Mouse (Mus musculus): Measurements from ENCODE around the gene Prr19.
"Not testable (repeated sequence)": the region's sequence is repeated elsewhere in the genome, so short reads cannot be mapped to it uniquely, and the experiment has no call there.

Gene Prr19

DNA sequence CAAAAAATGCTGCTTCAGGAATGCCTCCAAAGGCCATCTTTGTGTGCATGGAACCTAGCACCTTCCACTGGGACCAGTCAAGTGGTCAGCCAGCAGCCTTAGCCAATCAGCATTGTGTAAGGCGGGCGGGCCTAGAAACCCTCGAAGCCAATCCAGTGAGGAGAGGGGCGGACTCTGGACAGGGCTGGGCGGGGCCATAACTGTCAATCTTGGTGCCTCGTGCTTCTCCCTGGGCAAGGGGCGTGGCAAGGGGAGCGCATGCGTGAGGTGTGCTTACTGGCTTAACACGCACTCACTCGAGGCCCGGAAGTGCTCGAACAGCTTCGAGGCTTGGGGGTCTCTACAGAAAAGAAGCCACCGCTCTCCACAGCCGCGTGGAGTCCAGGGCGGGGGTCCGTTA is at the start of gene Prr19:
Prr19 (plus strand) TSS at position 349 of the 400 bp plus-strand sequence.
- DNase-seq (ENCODE audit: low read depth, low spot score): no peak

DNA sequence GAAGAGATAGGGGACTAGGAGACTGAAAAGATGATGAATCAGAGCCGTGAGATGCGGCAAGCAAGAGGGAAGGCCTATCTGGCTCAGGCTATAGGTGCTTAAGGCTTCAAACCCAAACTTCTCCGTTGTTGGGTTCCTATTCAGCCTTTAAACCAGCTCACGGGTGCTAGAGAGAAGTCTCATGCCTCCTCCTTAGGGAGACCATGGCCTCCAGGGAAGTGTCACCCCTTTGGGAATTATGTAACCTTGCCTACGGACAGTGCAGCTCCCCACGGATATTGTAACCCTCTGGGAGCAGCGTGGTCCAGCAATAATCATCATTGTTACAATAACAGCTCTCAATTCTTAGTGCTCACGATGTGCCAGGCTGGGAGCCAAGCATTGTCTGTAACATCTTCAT is 49.4 kb upstream of the Prr19 start:
- no peak for DNase-seq (ENCODE audit: low read depth, low spot score)

DNA sequence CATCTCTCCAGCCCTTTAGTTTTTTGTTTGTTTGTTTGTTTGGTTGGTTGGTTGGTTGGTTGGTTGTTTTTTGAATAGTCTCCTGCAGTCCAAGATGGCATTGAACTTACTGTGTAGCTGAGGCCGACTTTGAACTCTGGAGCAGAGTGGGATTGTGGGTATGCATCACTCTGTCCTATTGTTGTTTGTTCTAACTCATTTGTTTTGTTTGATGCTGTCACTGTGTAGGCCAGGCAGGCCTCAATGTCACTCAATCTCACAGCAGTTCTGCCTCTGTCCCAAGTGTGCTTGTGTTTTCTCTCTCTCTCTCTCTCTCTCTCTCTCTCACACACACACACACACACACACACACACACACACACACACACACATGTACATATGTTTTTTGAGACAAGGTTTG is 39.3 kb upstream of the Prr19 start:
- no peak for DNase-seq (ENCODE audit: low read depth, low spot score)

DNA sequence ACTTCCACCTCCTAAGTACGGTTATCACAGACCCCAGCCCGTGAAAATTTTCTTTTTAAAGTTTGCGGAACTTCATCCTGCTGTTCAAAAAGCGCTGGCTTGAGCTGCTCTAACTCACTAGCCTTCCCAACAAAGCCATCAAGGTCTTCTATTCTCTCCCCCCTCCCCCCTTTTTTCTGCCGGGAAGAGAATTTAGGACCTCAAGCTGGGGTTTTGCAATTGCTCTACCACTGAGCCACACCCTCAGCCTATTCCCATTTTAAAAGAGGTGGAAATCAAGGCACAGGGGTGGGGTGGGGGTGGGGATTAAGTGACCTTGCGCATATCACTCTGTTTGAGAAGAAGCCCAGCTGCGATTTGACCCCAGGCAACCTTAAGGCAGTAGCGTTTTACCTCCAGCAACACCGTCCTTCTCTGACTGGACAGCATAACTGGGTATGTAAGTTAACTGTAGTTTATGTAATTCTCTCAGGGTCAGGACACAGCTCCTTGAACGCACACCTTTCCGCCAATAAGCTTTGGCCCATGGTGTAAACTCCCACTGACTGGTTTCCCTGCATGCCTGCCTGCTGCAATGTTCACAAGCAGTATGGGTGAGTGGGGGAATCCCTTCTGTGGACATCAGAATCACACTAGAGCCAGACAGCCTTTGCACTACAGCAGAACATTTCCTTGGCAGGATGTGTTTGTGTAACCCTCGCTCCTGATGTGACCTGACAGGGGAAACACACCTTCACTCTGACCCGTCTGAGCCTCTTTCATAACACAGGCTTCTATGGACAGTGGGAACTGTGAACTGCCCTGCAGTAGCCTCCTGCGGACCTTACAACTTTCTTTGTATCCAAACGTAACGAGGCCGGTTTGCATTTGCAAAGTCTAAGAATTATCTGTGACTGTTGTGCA is 37.0 kb upstream of the Prr19 start:
- no peak for DNase-seq (ENCODE audit: low read depth, low spot score)

DNA sequence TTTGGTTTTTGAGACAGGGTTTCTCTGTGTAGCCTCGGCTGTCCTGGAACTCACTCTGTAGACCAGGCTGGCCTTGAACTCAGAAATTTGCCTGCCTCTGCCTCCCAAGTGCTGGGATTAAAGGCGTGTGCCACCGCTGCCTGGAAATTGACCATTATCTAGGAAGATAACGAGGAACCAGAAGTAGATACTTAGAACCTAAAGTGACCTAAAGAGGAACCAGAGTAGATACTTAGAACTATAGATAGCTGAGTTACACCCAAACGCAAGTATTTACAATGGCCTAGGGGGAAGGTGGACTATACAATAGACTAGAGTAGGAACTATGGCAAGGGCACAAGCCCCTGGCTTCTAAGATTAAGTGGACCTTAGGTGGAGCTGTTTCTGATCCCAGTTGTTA is 35.5 kb upstream of the Prr19 start:
- DNase-seq (ENCODE audit: low read depth, low spot score): not testable (repeated sequence)

DNA sequence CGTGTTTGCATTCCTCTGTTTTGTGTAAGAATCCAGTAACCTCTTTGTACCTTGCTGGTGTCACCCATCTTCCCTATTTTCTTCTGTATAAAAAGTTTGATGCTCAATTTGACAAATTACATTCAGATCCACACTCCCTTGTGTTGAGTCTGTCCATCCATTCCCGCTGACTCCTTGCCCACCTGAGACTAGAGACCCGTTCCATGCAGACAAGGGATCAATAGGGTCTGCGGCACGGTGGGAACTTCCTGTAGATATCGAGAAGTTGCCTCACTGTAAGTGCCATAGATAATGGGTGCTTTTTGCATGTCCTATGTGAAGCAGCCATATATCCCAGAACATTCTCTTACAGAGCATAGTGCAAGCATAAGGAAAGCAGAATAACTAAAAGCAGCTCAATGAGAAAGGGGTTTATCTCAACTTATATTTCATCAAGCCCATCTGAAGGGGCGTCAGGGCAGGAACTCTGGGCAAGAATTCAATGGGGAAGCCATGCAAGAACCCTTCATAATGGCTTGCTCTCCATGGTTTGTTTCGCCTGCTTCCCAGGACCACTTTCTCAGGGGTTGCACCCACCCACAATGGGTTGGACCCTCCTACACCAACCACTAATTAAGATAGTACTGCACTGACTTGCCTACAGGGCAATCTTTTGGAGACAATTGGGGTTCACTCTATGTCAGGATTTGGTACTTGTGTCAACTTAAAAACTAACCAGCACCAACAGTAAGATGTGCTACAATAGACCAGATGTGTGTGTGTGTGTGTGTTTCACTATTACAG is 34.8 kb upstream of the Prr19 start:
- no peak for DNase-seq (ENCODE audit: low read depth, low spot score)

DNA sequence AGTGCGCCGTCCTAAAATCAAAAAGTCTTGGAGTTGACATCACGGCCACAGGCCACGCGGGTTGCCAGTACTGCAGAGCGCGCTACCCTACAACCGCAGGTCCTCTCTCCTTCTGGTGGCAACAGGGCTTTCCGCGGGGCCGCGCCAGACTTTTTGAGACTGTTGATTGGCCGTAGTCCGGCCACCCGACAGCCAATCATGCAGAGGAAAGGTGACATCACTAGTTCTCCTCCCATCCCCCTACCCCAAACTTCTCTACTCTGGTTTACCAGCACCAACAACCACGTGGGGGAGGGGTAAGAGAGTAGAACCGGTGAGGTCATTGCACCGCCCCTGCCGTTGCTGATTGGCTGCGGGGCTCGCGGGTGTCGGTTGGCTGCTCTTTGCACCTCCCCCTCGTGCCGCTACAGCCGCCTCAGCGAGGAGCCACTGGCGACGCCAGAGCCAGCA is 33.9 kb upstream of the Prr19 start, which contains the start of gene Cic:
Cic (plus strand) TSS at position 404 of the 450 bp plus-strand sequence.
- peak; percentile 95 for DNase-seq (ENCODE audit: low read depth, low spot score)

DNA sequence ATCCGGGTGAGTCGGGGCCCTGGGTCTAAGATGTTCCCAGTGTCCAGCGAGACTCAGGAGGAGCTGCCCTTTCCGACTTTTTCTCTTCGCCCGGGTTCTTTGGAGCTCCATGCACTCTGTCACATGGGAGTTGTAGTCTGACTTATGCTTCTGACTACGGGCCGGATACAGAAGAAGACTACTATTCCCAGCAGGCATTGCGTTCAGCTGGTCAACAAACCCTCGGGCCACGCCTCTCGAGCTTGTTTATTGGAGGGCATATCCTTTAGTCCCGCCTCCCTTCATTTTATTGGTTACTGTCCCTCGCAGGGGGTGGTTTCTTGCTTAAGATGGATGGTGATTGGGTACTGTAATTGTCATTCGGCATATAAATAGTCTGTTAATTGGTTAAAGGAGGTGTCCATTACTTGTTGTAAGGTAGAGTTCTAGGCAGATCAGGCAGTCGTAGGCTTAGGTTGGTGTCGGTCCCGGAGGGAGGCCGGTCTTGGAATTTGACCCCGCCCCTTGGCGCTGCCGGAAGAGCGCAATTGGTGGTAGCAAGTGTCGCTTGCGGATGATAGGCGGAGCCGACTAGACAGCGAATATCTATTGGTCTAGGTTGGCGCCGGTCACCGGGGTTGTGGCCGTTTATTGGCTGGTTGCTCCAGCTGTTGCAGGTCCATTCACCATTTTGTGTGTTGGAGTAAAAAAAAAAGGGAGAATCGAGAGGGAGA is 33.3 kb upstream of the Prr19 start:
- DNase-seq (ENCODE audit: low read depth, low spot score): peak; percentile 100

DNA sequence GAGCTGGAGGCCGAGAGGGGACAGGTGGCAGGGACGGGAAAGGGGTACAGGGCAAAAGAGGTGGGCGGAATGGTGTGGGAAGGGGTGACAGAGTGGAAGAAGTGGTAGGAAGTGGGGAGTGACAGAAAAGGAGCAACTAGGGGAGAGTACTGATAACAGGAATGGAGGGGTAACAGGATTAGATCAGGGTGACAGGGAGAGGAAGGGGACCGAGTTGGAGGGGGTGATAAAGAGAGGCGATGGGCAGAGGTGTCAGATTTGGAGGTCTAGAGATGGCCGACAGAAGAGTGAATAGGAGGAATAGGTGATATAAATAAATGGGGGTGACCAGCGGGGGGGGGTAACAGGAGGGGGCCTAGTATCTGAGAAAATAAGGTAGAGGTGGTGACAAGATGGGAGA is 32.6 kb upstream of the Prr19 start:
- DNase-seq (ENCODE audit: low read depth, low spot score): no peak

DNA sequence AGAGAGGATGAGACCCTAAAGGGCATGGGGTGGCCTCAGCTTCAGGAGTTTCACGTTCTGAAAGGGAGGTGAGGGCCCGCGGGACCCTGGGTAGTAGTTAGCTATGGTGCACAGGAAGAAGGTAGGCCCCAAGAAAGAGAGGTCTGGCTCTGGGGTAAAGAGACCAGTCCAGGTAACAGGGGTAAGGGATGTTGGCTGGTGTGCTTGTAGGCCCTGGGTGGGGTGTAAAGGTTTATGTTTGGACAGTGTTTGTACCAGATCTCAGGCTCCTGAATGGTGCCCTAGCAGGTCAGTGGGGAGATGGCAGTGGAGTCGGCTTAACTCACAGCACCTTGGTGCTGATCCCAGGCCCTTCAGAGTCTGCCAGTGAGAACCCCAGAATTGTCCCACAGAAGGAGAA is 32.2 kb upstream of the Prr19 start:
- DNase-seq (ENCODE audit: low read depth, low spot score): no peak

DNA sequence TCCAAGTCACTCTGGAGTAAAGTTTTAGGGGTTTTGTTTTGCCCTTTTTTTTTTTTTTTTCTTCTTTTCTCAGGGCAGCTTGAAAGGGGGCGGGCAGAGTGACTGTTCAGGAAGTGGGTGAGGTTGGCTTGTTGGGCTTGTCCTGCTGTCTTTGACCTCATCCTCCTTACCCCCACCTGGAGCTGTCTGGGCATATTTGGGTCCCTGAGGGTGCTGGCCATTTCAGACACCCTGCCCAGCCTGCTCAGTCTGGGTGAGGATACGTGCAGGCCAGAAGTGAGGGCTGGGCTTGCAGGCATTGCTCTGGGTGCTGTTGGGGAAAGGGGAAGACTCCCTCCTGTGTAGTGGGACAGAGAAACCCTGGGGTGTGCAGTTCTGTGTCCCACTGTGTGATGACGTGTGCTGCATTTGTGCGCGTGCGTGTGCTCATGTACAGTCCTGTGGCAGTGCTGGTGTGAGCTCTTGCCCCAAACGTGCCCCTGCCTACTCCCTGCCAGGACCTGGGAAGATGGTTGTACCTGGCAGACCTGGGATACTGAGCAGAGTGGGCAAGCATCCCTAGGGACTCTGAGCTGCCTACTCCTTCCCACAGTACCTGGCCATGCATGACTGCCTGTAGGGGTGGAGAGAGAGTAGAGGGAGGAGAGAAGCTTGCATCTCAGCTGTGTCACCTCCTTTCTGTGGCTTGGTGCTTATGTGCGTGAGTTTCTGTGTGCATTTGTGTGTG is 31.5 kb upstream of the Prr19 start:
- no peak for DNase-seq (ENCODE audit: low read depth, low spot score)

DNA sequence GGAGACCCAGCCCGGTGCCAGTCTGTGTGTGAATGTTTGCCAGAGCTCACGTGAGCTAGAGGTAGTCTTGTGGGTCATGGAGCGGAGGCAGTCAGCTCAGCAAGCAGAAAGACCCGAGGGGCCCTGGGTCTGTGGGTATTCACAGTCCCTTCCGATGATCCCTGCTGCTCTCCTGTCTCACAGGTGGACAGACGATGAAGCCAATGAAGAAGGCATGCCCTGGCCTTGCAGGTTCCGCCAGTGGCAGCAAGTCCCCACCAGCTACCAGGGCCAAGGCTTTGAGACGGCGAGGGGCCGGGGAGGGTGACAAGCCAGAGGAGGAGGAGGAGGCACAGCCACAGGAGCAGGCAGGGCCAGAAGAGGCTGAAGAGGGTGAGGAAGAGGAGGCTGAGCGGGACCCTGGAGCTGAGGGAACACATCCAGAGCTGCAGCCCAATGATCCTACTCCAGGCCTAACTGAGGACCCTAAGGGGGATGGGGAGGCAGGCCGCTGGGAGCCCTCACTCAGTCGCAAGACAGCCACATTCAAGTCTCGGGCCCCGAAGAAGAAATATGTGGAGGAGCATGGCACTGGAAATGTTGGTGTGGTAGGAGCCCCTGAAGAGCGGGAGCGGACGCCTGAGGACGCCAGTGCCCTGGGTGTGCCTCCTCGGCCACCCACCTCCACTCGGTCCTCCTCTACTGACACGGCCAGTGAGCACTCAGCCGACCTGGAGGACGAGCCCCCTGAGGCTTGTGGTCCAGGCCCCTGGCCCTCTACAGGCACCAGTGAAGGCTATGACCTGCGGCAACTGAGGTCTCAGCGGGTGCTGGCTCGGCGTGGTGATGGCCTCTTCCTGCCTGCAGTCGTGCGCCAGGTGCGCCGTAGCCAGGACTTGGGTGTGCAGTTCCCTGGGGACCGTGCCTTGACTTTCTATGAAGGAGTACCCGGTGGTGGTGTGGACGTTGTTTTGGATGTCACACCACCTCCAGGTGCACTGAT is 30.3 kb upstream of the Prr19 start:
- no peak for DNase-seq (ENCODE audit: low read depth, low spot score)

DNA sequence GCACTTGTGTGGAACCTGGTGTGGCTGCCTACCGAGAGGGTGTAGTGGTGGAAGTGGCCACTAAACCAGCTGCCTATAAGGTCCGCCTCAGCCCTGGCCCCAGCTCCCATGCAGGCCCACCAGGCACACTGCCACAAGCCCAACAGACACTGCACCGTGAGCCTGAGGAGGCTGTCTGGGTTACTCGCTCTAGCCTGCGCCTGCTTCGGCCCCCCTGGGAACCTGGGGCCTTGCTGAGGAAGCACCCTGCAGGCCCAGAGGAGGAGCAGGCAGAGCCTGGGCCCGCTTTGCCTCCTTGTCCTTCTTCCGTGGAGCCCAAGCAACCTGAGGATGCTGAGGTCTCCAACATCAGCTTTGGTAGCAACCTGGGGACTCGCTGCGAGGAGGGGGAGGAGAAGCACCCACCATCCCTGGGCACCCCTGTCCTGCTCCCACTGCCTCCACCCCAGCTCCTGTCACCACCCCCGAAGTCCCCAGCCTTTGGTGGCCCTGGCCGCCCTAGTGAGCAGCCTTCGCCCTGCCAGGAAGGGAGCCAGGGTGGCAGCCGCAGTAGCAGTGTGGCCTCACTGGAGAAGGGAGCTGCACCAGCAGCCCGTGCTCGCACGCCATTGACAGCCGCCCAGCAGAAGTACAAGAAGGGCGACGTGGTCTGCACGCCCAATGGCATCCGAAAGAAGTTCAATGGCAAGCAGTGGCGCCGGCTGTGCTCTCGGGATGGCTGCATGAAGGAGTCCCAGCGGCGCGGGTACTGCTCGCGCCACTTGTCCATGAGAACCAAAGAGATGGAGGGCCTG is 29.4 kb upstream of the Prr19 start:
- DNase-seq (ENCODE audit: low read depth, low spot score): no peak

DNA sequence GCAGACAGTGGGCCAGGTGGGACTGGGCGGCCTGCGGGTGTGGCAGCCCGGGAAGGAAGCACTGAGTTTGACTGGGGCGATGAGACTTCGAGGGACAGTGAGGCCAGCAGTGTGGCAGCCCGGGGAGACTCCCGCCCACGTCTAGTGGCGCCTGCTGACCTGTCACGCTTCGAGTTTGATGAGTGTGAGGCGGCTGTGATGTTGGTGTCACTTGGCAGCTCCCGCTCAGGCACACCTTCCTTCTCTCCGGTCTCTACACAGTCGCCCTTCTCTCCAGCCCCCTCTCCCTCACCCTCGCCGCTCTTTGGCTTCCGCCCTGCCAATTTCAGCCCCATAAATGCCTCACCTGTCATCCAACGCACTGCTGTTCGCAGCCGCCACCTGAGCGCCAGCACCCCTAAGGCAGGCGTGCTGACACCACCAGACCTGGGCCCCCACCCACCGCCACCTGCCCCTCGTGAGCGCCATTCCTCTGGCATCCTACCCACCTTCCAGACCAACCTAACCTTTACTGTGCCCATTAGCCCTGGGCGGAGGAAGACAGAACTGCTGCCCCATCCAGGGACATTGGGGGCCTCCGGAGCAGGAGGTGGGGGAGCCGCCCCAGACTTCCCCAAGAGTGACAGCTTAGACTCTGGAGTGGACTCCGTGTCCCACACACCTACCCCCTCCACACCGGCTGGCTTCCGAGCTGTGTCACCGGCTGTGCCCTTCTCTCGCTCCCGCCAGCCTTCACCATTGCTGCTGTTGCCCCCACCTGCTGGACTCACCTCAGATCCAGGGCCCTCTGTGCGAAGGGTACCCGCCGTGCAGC is 28.6 kb upstream of the Prr19 start:
- DNase-seq (ENCODE audit: low read depth, low spot score): no peak

DNA sequence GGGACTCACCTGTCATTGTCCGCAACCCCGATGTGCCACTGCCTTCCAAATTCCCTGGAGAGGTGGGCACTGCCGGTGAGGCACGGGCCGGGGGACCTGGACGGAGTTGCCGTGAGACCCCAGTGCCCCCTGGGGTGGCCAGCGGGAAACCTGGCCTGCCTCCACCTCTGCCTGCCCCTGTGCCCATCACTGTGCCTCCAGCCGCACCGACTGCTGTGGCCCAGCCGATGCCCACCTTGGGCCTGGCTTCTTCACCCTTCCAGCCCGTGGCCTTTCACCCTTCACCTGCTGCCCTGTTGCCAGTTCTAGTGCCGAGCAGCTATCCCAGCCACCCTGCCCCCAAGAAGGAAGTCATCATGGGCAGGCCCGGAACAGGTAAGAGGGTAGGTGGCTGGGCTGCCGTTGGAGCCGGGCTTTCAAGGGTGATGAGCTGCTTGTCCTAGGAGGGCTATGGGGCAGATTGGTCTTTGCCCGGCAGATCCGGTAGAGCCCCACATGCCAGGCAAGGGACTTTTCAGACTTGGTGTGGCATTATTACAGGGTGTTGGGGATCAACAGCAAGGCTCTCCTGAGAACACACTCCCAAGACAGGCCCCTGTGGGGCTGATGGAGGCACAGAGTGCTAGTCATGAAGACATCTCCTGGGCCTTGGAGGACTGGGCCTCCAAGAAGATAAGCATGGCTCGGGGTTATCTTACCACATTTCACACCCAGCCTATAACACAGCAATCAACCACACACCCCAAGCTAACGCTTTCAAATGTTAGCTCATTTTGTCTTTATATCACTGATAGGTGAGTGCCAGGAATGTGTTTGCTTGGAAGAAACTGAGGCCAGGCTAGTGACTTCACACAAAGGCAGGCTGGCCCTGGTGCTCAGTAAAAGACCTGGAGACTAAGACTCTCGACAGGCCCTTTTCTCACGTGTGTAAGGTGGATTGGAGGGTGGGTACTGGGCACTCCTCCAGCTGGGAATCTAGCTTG is 27.7 kb upstream of the Prr19 start:
- DNase-seq (ENCODE audit: low read depth, low spot score): no peak

DNA sequence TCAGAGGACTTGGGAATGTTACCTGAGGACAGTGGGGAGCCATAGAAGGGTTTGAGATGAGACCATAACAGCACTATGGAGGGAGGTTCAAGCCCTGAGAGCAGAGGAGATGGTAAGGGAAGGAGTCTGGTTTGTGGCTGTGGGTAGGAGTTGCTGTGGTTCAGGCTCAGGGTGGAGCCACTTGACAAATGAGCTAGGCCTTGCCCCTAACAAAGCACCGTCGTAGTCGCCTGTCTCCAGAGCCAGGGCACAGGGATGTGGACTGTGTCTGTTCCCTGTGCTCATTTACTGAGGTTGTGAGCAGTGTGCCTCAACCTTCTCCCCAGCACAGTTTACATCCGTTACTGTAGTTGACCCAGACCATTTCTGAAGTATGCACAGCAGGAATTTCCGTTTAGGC is 26.6 kb upstream of the Prr19 start:
- DNase-seq (ENCODE audit: low read depth, low spot score): no peak

DNA sequence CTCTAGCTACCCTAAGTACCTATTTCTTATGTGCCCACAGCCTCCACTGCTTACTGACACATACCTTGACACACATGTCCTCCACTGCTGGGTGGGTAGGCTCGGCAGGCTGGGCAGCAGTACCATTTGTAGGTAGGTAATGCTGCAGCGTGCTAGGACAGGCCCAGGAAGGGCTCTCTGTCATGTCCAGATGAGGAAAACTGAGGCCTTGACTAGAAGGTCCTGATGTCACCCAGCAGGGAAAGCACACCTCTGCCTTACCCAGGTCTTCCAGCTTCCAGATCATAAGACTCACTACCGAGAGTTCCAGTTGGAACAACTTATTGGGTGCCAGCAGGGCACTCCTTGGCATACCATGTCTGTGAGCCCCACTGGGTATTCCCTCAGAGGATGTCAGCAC is 26.2 kb upstream of the Prr19 start:
- no peak for DNase-seq (ENCODE audit: low read depth, low spot score)

All from retina, postnatal 7 days (tissue).